20 mouse cellular contexts compared by ENCODE assay signal in the genomic region with DNA sequence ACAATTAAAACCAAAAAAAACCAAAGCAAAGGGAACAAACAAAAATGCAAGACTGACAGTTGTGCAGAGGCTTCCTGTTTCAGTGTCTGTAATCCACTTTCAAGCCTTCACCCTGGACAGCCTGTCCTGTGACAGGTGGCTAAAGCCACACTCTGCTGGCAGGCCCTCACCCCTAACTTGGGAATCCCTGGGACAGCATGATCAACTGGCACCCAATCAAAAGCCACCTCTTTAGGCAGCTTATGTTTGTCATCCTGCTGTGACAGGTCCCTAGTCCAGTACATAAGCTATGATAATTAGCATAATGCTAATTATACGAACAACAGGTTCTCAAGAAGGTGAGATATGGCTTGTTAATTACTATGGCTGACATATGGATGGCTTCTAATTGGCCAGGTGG. TPM values are rescaled to one million over a fixed set of nuclear protein-coding genes. Genes with fewer than 3 reads are reported as not detected.
DNase-seq lines count a peak whose midpoint lies in the region; ATAC-seq and TF ChIP-seq lines count a peak whose summit lies in the region.
"Had no signal": no experiment of that assay in that cellular context is flagged by ENCODE, and none has a peak within 500 bp of the region (broad histone marks: within the 10 kb centered on the region; RNA-seq: fewer than 3 reads in every experiment).

No protein-coding gene starts in this region.

- intact Hi-C loops in heart, postnatal 14 days (cut with DNase I), result no loop called here

- no peaks in the 10 kb centered on the region for H3K9me3 ChIP-seq in midbrain, postnatal 0 days (ENCODE audit: low read length)
- no peaks in the 10 kb centered on the region for H3K9me3 ChIP-seq in midbrain, embryonic 14.5 days (ENCODE audit: control insufficient read depth, low read length)
- H3K9me3 ChIP-seq: embryonic facial prominence, embryonic 13.5 days; heart, embryonic 12.5 days; hindbrain, embryonic 13.5 days had no signal

- peak; percentile 57 to 67 for DNase-seq in cerebellum, postnatal 10 days
- peak; percentile 44 for DNase-seq in gastrocnemius, adult 18-20 months (ENCODE audit: low spot score)
- DNase-seq in gastrocnemius, adult 8-10 months (ENCODE audit: low spot score in 2 of 2), result no peak
- DNase-seq in midbrain, postnatal 0 days (ENCODE audit: low spot score), result peak; percentile 65
- no peak for DNase-seq in midbrain, embryonic 14.5 days
- no peak for DNase-seq in heart, postnatal 14 days
- DNase-seq: adrenal gland, postnatal 25 days; embryo, embryonic 11 days; heart, adult 18-20 months; heart, postnatal 10 days; kidney, adult 2 months; layer of hippocampus, adult 9-11 months had no signal

- no peaks in the 10 kb centered on the region for H3K27me3 ChIP-seq in midbrain, postnatal 0 days (ENCODE audit: insufficient read depth, low read length)
- no peaks in the 10 kb centered on the region for H3K27me3 ChIP-seq in midbrain, embryonic 14.5 days (ENCODE audit: control insufficient read depth, insufficient read depth, low read length)
- H3K27me3 ChIP-seq: embryonic facial prominence, embryonic 13.5 days; heart, embryonic 12.5 days; hindbrain, embryonic 13.5 days had no signal

- H3K4me3 ChIP-seq in midbrain, postnatal 0 days (ENCODE audit: low read depth, low read length), result no peak overlapping the region
- H3K4me3 ChIP-seq in midbrain, embryonic 14.5 days (replicated peaks; ENCODE audit: low read depth, low read length), result no peak overlapping the region
- H3K4me3 ChIP-seq: embryonic facial prominence, embryonic 13.5 days; erythroblast, embryonic 14.5 days; heart, embryonic 12.5 days; hindbrain, embryonic 13.5 days had no signal

- WGBS in midbrain, postnatal 0 days, result 79% methylated on average over 1 of the region's 1 CpGs
- 89% methylated on average over 1 of the region's 1 CpGs for WGBS in midbrain, embryonic 14.5 days

- H3K36me3 ChIP-seq in midbrain, postnatal 0 days (ENCODE audit: insufficient read depth, low read length), result no peaks in the 10 kb centered on the region
- H3K36me3 ChIP-seq in midbrain, embryonic 14.5 days (ENCODE audit: control insufficient read depth, insufficient read depth, low read length), result no peaks in the 10 kb centered on the region
- H3K36me3 ChIP-seq: embryonic facial prominence, embryonic 13.5 days; heart, embryonic 12.5 days; hindbrain, embryonic 13.5 days had no signal

- no peak for ATAC-seq in cerebellum, adult (ENCODE audit: insufficient number of reproducible peaks, low FRiP score, low TSS enrichment)
- no peak for ATAC-seq in midbrain, postnatal 0 days (ENCODE audit: low FRiP score)
- no peak for ATAC-seq in midbrain, embryonic 14.5 days (ENCODE audit: low FRiP score, low TSS enrichment)
- ATAC-seq: midbrain, embryonic 16.5 days had no signal

- no peak overlapping the region for H3K27ac ChIP-seq in midbrain, postnatal 0 days (ENCODE audit: low read depth, low read length)
- no peak overlapping the region for H3K27ac ChIP-seq in midbrain, embryonic 14.5 days (replicated peaks; ENCODE audit: low read depth, low read length)
- H3K27ac ChIP-seq: embryonic facial prominence, embryonic 13.5 days; hindbrain, embryonic 13.5 days; kidney, postnatal 0 days; macrophage had no signal

- H3K4me1 ChIP-seq in midbrain, postnatal 0 days (ENCODE audit: insufficient read depth, low read length), result no peaks in the 10 kb centered on the region
- no peaks in the 10 kb centered on the region for H3K4me1 ChIP-seq in midbrain, embryonic 14.5 days (ENCODE audit: control insufficient read depth, insufficient read depth, low read length)

- H3K9ac ChIP-seq in midbrain, postnatal 0 days (replicated peaks; ENCODE audit: low read length, poor library complexity, severe bottlenecking), result no peak overlapping the region
- H3K9ac ChIP-seq in midbrain, embryonic 14.5 days (replicated peaks; ENCODE audit: low read length), result no peak overlapping the region
- H3K9ac ChIP-seq: embryonic facial prominence, embryonic 13.5 days; heart, embryonic 12.5 days; hindbrain, embryonic 13.5 days had no signal

- no peak overlapping the region for H3K4me2 ChIP-seq in midbrain, postnatal 0 days (ENCODE audit: low read depth, low read length, poor library complexity, severe bottlenecking)
- H3K4me2 ChIP-seq in midbrain, embryonic 14.5 days (ENCODE audit: low read length), result no peak overlapping the region
- H3K4me2 ChIP-seq: embryonic facial prominence, embryonic 13.5 days; heart, embryonic 12.5 days; hindbrain, embryonic 13.5 days had no signal

- TF ChIP-seq CTCF in midbrain, postnatal 0 days (IDR thresholded peaks at IDR 0.05), result no peak

RNA-seq across cellular contexts. Expression of a gene that starts 40.4 kb away (rescaled TPM):
- total RNA-seq in gastrocnemius, adult 18-20 months (2021), result 100 to 1,000 TPM; 107 to 124 TPM
- 100 to 1,000 TPM; 103 to 120 (median 106) TPM for total RNA-seq in gastrocnemius, adult 8-10 months (2022)
- total RNA-seq in midbrain, postnatal 0 days (2014; rRNA removed), result 149 and 151 TPM in 2 replicates
- polyA plus RNA-seq in midbrain, postnatal 0 days (2015; fragmentation: Nextera tagmentation; extraction: Ambion mirVana), result 29.0 and 34.5 TPM in 2 replicates
- polyA plus RNA-seq in midbrain, embryonic 14.5 days (2014; fragmentation: Nextera tagmentation; extraction: Ambion mirVana), result 29.5 and 35.7 TPM in 2 replicates
- 100 to 1,000 TPM; 108 to 109 TPM for total RNA-seq in heart, postnatal 14 days (2021)

Comparison
In these comparisons a context has a peak if more than half of its experiments do, and no peak if none do; other contexts are left out.
1. DNase-seq: peak in cerebellum, postnatal 10 days (2 of 2), gastrocnemius, adult 18-20 months (single experiment) and midbrain, postnatal 0 days (single experiment); none in gastrocnemius, adult 8-10 months (0 of 2), midbrain, embryonic 14.5 days (single experiment) and heart, postnatal 14 days (0 of 2).